Mouse (Mus musculus) heart, adult 8-10 months (tissue): ENCODE measurements at regions not wholly inside any gene's neighbourhood (a gene's known extent, or its start where the extent isn't known, plus 50 kb on each side); places are given as distances from the start of the nearest gene placed in this dataset.
A peak's percentile ranks its signal among the peaks of the same experiment; 100 is the strongest.

Experiments used
- DNase-seq: peaks from one replicate; pipeline ENCODE4 v3.0.0; 2022; ENCODE audit warnings: low spot score

DNA sequence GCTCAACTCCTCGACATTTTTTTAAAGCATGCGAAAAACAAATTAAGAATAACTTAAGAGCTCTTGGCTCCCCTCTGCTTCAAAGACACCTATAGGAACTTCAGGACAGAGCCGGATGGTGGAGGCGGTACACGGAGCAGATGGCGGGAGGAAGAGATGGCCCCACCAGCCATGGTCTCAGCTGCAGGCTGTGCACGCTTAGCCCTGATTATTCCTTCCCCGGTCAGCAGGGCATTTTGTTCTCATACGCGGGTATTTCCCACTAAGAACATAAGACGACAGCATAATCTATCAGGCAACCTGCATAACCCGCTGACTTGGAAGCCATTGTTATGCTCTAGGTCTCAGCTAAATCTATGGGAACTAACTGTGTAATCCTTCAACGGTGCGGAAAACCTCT lies 544.8 kb upstream of the Mgmt start:
- no peak for DNase-seq

GRCm38 (mm10) chr7:136357011-136357410 lies 537.4 kb upstream of the Mgmt start:
- no peak for DNase-seq

- no peak for DNase-seq
Observed at GRCm38 (mm10) chr7:136365318-136366211, 528.8 kb upstream of the Mgmt start.

DNA sequence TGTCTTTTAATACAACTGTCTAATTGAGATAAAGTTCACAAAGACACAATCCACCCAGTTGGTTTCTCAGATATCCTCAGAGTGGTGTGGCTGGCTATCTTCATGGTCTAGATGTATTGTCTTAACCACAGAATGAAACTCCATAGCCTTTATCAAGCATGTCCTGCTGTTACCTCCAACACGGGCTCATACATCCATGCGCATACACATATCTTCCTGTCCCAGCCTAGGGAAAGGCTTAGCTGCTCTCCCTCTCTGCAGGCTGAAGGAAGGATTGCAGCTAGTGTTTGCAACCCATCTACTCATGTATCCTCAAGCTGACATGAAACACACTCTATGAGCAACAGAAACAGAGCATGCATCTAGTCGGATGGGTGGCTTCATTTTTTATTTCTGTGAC lies 517.2 kb upstream of the Mgmt start:
- no peak for DNase-seq

DNA sequence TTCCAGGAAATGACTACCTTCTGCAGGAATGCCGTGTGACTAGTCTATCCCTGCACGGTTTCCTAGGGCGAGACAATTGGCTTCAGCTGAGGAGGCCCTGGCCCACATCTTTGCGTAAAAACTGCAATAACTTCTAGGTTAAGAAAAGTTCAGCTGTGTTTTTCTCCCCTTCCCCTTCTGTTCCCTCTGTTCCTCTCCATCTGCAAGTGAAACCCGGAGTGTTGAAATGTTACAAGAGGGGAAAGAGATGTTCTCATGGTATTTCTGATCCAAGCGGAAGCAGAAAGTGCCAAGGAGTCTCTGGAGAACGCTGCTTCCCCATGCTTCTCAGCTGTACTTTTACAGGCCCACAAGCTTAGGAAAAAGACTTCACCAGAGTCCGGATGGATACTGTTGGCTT lies 516.7 kb upstream of the Mgmt start:
- DNase-seq, result peak; percentile 79

GRCm38 (mm10) chr7:136378321-136378720 lies 516.1 kb upstream of the Mgmt start:
- DNase-seq, result no peak

DNA sequence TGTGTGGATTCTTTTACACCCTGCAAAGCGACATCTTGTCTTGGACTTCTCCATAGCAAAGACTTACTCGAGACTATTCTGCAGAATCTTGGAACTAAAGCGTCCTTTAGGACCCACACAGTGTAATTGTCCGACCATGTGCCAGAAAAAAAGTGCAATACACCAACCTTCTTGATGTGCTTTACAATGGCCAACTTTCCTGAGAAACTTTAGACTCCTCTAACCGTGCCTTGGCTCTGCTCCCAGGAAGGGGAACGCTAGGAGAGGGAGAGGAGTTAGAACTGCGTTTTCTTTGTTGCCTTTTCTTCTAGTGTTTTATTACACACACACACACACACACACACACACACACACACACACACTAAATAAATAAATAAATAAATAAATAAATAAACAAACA lies 515.1 kb upstream of the Mgmt start:
- DNase-seq, result no peak

DNA sequence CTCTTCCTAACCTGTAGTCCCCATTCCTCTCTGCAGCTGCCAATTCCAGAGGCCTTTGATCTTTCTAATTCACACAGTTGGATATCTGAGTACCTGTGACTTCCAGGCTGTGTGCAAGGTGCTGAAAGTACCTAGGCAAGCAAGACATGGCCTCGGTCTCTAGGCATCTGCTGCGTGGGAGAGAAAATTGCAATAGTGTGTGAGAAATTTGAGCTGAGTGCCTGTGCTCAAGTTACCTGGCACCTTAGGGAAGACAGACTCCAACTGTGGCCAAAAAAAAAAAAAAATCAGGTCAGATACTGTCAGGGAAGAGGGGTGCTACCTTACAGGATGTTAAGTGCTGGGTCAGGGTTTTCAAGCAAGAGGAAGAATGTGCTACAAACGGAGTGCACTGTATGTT lies 514.7 kb upstream of the Mgmt start:
- DNase-seq, result no peak

DNA sequence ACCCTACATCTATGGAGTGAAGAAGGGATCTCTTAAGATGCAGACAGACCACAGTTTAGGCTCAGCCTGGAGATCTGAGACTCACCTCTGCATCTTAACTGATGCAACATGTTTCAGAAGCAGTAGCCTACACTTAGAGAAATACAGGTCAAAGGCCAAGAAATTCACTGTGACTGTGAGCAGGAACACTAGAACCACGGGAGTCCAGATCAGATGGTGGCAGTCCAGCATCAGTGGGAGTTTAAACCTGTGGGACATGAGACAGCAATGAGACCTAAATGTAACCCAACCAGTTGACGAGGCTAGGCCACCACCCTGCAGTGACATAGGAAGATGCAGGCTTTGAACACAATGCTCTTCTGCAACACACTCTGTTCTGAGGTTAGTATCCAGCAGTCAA lies 511.1 kb upstream of the Mgmt start:
- no peak for DNase-seq

GRCm38 (mm10) chr7:136387736-136388135 lies 506.7 kb upstream of the Mgmt start:
- DNase-seq, result no peak

- DNase-seq, result no peak
Observed at GRCm38 (mm10) chr7:136390066-136390465, 504.3 kb upstream of the Mgmt start.

DNA sequence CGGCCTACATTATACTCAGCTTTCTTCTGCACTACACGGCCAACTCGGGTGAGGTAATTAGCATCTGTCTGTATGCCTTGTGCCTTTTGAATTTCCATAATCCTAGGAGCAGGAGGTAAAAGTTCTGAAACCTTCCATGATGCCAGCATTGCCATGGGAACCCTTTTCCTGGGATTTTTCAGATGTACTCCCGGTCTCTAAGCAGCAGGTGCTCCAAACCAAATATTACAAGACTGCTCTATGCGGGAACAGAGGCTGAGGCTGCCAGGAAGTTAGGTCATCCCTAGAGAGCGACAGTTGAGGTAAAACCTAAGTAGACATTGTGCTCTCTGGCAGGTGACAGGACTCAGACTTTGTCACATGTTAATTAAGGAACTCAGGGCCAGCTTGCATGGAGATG lies 501.0 kb upstream of the Mgmt start:
- no peak for DNase-seq

GRCm38 (mm10) chr7:136395838-136396237 lies 498.6 kb upstream of the Mgmt start:
- DNase-seq, result no peak

GRCm38 (mm10) chr7:136397101-136397500 lies 497.3 kb upstream of the Mgmt start:
- no peak for DNase-seq

DNA sequence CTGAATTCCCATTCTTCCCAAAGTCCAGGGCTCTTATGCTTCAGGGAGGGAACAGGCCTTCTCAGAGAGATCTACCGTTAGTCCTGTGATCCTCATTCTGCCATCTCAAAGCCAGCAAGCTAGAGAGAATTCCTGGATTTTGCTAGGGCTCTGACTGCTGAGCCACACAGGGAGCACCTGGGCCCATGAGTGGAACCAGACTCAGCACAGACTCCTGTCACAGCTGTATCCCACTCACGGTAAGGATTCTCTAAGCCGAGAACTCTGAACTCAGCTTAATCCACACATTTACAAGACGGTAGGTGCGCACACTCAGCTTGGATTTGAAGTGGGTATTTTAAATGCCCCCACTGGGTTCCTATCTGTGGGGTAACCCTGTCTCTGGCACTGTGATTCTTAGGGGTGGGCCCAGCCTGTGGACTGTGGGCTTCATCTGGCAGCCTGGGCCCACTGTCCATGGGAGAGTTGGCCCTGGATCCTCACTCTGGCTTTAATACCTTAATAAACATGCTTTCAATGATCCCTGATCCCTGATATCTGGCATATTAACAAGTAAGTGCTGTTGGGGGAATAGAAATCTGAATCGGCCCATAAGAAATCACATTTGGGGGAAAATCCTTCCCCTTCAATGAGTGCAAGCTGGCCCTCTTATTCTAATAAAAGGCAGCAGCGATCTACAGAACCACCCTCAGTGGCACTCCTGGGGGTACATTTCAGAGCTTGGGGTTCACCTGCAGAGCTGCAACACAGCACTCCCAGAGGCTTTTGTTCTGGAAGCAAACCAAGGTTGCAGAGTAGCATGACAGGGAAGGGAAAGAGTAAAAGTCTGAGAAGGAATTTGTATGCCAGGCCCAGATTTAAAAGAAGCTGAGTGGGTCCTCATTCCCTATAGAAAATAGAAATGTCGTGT lies 491.5 kb upstream of the Mgmt start:
- no peak for DNase-seq

DNA sequence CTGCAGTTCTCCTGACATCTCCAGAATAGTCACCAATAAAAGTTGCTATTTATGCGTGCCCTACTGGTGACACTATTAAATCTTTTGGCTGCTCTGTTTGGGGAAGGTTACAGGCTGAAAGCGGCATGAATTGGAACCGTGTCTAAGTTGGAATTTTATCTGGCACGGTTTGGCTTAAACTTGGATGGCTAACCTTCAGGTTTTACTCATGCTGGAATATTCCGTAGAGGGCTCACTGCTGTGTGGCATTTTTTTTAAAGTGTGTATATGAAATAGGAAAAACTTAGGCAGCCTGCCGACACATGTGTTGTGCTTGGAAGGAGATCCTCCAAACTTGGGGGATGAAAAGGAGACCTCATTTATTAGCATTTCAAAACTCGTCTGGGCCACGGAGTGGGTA lies 489.0 kb upstream of the Mgmt start:
- peak; percentile 17 for DNase-seq

DNA sequence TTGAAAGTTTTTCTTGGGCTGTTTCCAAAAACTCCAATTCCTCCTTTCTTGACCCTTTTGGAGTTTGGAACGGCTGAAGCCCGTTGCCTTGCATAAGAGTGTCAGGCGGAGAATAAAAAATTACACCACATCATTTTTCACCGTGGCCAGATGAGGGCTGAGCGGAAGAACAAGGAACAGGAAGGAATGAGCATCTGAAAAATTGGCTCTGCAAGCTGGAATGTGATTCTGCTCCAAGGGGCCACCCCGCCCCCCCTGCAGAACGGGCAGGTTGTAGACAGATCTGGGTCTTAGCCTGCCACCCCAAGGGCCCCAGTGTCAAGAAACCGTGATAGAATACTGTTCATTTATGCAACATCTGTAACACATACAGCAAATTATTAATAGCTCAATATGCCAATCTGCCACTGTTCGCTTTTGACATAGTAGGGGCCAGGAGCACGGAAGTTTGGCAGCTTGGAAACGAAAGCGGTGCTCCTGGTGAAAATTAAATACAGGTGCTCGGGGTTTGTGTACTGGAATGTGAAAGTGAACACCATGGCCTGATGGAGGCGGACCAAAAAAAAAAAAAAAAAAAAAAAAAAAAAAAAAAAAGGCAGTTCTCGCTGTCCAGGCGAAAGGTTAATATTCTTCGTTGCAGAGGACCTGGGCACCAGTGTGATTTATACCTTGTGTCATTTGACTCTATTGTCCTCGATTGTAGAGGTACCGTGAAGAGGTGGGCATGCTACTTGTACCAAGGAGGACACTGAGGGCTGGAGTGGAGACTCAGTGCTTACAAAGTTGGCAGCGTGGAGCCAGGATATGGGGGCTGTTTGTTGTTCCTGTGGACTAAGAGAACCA lies 487.9 kb upstream of the Mgmt start:
- peak; percentile 64 for DNase-seq

DNA sequence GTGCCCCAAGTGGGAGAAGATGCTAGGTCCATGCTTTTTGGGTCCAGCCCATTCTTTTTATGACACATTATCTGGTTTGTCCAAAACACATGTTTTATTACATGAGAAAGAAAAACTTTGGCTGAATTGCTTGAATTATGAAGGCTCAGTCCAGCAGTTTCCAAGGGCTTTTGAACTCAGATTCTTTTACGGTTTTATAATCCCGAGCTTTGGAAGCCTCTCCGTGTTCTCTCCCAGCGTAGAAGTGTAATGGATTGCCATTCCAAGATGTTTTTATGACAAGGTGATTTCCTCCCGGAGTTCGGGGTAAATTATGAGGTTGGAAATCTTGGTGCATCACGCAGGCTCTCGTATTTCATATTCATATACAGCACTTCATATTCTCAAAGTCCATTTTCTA lies 479.6 kb upstream of the Mgmt start:
- no peak for DNase-seq

DNA sequence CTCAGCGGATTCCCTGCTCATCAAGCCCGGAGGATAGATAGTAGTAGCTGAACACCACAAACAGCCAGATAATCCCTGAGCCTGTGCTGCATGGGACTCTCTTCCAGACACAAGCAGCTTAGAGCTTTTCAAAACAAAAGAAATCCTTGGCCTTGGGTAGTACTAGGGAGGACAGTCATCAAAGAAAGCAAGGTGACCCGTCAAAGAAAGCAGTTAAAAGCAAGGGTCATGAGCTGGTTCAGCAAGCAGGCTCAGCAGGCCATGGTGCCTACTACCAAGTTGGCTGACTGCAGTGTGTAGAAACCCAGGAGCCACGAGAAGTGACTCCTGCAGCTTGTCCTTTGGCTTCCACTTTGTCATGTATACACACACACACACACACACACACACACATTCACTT lies 477.1 kb upstream of the Mgmt start:
- DNase-seq, result no peak

- no peak for DNase-seq
Observed at GRCm38 (mm10) chr7:136423846-136424531, 470.4 kb upstream of the Mgmt start.

DNA sequence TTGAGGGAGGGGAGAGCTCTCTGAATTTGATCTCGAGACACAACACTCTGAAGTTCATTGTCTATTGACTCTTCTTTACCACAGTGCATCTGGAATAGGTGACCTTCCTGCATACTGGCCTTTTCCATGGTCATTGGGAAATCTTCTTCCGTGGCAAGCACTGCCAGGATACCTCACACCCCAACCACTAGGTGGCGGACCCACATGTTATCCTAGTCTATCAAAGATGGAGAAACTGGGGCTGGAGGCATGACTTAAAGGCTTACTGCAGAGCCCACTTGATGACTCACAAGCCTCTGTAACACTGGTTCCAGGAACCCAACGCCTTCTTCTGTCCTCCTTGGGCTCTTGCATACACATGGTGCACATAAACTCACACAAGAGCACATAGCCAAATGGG lies 467.2 kb upstream of the Mgmt start:
- DNase-seq, result no peak
